Mouse (Mus musculus) forebrain, embryonic 13.5 days (tissue): ENCODE results near the gene Stx8. TPM values are rescaled to one million over a fixed set of nuclear protein-coding genes. Genes with fewer than 3 reads are reported as not detected.

ENCODE experiments used
- ATAC-seq: fragments of 200-750 bp; cut with Nextera tagmentation; 2 replicates; pipeline ENCODE4 v1.8.0; 2017
- H3K27ac ChIP-seq: fragments of 300-500 bp; sonication (generic); 2 replicates; pipeline ENCODE4 v1.5.1; 2015; ENCODE audit warnings: inconsistent platforms, mild to moderate bottlenecking, moderate library complexity
- H3K27me3 ChIP-seq: fragments of 300-500 bp; sonication (generic); 2 replicates; pipeline ENCODE4 v1.6.1; 2015; ENCODE audit warnings: mild to moderate bottlenecking, inconsistent platforms
- H3K36me3 ChIP-seq: fragments of 300-500 bp; sonication (generic); 2 replicates; pipeline ENCODE4 v1.6.1; 2015; ENCODE audit warnings: mild to moderate bottlenecking, inconsistent platforms; ENCODE audit not compliant: poor library complexity, severe bottlenecking
- H3K4me1 ChIP-seq: fragments of 300-500 bp; sonication (generic); 2 replicates; pipeline ENCODE4 v1.6.1; 2015; ENCODE audit warnings: inconsistent platforms
- H3K4me2 ChIP-seq: fragments of 300-500 bp; sonication (generic); 2 replicates; pipeline ENCODE4 v1.6.1; 2015; ENCODE audit warnings: inconsistent platforms, mild to moderate bottlenecking, moderate library complexity
- H3K4me3 ChIP-seq: fragments of 300-500 bp; sonication (generic); 2 replicates; pipeline ENCODE4 v1.5.1; 2015; ENCODE audit warnings: mild to moderate bottlenecking, inconsistent platforms
- H3K9ac ChIP-seq: fragments of 300-500 bp; sonication (generic); 2 replicates; pipeline ENCODE4 v1.6.1; 2015; ENCODE audit warnings: mild to moderate bottlenecking, inconsistent platforms
- H3K9me3 ChIP-seq: fragments of 300-500 bp; sonication (generic); replicated peaks from 2 replicates; pipeline ENCODE4 v1.6.1; 2016; ENCODE audit warnings: inconsistent platforms
- WGBS: fragments of 180-500 bp; shearing (Covaris S2); methylation state at CpG from one replicate; pipeline ENCODE4 v1.1.7; 2015; 5-methylcytosine and 5-hydroxymethylcytosine counted together
- polyA plus RNA-seq: library from polyadenylated mRNA; unstranded; fragments of >200 nt; fragmentation: Nextera tagmentation; extraction: Ambion mirVana; gene quantifications from 2 replicates; pipeline ENCODE4 v1.2.1, GENCODE M21; 2015

The Stx8 gene
- polyA plus RNA-seq, 1 experiment from 2014 or later: 66.0 TPM

GRCm38 (mm10) chr11:68046916-68047315 lies 80.9 kb downstream of the Stx8 start:
- 65% methylated on average over 3 of the region's 3 CpGs for WGBS
- H3K27ac ChIP-seq: no peak overlapping the region

GRCm38 (mm10) chr11:68049261-68050165 lies 83.5 kb downstream of the Stx8 start:
- Histone ChIP-seq H3K27me3 (no peaks in the 10 kb centered on the region), H3K4me2 (no peak overlapping the region), H3K9me3 (no peaks in the 10 kb centered on the region), H3K27ac (no peak overlapping the region), H3K36me3 (no peaks in the 10 kb centered on the region), H3K4me3 (no peak overlapping the region), H3K4me1 (peaks cover 9% of the 10 kb centered on the region; the same call in 1 of the 2 replicates), H3K9ac (no peak overlapping the region)
- no peak for ATAC-seq
- 78% methylated on average over 17 of the region's 17 CpGs for WGBS

More at GRCm38 (mm10) chr11:68046916-68047315, 80.9 kb downstream of the Stx8 start:
- Histone ChIP-seq H3K27me3 (no peaks in the 10 kb centered on the region), H3K9me3 (no peaks in the 10 kb centered on the region), H3K36me3 (no peaks in the 10 kb centered on the region), H3K9ac (no peak overlapping the region), H3K4me1 (peaks cover 19% of the 10 kb centered on the region), H3K4me2 (no peak overlapping the region), H3K4me3 (no peak overlapping the region)
- ATAC-seq: no peak

GRCm38 (mm10) chr11:68050725-68051124 lies 84.7 kb downstream of the Stx8 start:
- ATAC-seq: no peak
- Histone ChIP-seq H3K9me3 (no peaks in the 10 kb centered on the region), H3K9ac (no peak overlapping the region)

GRCm38 (mm10) chr11:68051305-68051704 lies 85.3 kb downstream of the Stx8 start:
- Histone ChIP-seq H3K4me2 (no peak overlapping the region), H3K9ac (no peak overlapping the region), H3K27ac (no peak overlapping the region), H3K27me3 (no peaks in the 10 kb centered on the region), H3K9me3 (no peaks in the 10 kb centered on the region), H3K4me3 (no peak overlapping the region), H3K4me1 (peaks cover 9% of the 10 kb centered on the region; the same call in 1 of the 2 replicates), H3K36me3 (no peaks in the 10 kb centered on the region)
- WGBS: 95% methylated on average over 4 of the region's 4 CpGs
- ATAC-seq: no peak

More at GRCm38 (mm10) chr11:68050725-68051124, 84.7 kb downstream of the Stx8 start:
- Histone ChIP-seq H3K4me3 (no peak overlapping the region), H3K4me2 (no peak overlapping the region), H3K36me3 (no peaks in the 10 kb centered on the region), H3K27me3 (no peaks in the 10 kb centered on the region), H3K4me1 (peaks cover 9% of the 10 kb centered on the region; the same call in 1 of the 2 replicates), H3K27ac (no peak overlapping the region)
- WGBS: 38% methylated on average over 12 of the region's 12 CpGs

- WGBS: 83% methylated on average over 5 of the region's 5 CpGs
Measured at GRCm38 (mm10) chr11:68058466-68059201, 92.6 kb downstream of the Stx8 start.

DNA sequence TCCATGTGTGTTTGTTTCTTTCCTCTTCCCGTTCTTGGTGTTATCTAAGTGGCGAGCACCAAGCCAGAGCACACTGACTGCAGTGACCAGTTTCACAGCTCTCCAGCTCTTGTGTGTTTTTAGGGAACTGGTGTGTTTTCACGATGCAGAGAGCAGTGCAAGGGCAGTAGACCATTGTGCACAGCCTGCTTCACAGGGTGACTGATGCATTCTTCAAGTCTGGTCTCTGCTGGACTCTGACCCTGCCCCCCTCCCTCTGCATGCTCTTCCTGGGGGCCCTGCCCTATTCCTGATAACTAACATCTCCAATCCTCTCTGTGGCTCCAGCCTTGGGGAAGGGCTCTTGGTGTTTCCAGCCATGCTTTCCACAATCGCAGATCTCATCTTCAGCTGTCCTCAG lies 94.7 kb downstream of the Stx8 start:
- no peak for ATAC-seq
- H3K4me1 ChIP-seq: no peaks in the 10 kb centered on the region
- 71% methylated on average over 4 of the region's 4 CpGs for WGBS
- no peaks in the 10 kb centered on the region for H3K36me3 ChIP-seq
- H3K27me3 ChIP-seq: no peaks in the 10 kb centered on the region
- no peak overlapping the region for H3K4me2 ChIP-seq
- no peak overlapping the region for H3K27ac ChIP-seq
- H3K9me3 ChIP-seq: no peaks in the 10 kb centered on the region
- no peak overlapping the region for H3K9ac ChIP-seq
- no peak overlapping the region for H3K4me3 ChIP-seq

More at GRCm38 (mm10) chr11:68058466-68059201, 92.6 kb downstream of the Stx8 start:
- H3K4me2 ChIP-seq: no peak overlapping the region
- H3K27ac ChIP-seq: no peak overlapping the region
- H3K9ac ChIP-seq: no peak overlapping the region
- H3K4me1 ChIP-seq: no peaks in the 10 kb centered on the region
- H3K4me3 ChIP-seq: no peak overlapping the region
- ATAC-seq: no peak
- no peaks in the 10 kb centered on the region for H3K36me3 ChIP-seq
- H3K9me3 ChIP-seq: no peaks in the 10 kb centered on the region
- no peaks in the 10 kb centered on the region for H3K27me3 ChIP-seq

DNA sequence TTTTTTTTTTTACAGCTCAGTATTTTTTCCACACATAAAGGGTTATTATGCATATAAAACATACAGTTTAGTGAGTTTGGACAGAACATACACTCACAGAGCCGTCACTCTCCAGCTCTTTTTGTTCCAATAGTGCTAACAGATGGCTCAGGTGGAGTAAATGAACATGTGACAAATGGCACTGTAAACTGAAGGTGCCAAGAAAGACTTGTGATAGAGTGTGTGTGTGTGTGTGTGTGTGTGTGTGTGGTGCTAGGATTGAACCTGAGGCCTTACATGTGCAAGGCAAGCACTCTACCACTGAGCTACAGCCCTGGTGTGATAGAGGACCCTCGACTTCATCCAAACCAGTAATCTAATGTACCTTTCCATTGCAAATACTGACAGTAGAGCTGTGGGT lies 96.1 kb downstream of the Stx8 start:
- no peaks in the 10 kb centered on the region for H3K36me3 ChIP-seq
- H3K27ac ChIP-seq: no peak overlapping the region
- no peak overlapping the region for H3K4me2 ChIP-seq
- no peak overlapping the region for H3K4me3 ChIP-seq
- H3K4me1 ChIP-seq: no peaks in the 10 kb centered on the region
- H3K9me3 ChIP-seq: no peaks in the 10 kb centered on the region
- 88% methylated on average over 2 of the region's 2 CpGs for WGBS
- H3K9ac ChIP-seq: no peak overlapping the region
- no peak for ATAC-seq
- no peaks in the 10 kb centered on the region for H3K27me3 ChIP-seq

DNA sequence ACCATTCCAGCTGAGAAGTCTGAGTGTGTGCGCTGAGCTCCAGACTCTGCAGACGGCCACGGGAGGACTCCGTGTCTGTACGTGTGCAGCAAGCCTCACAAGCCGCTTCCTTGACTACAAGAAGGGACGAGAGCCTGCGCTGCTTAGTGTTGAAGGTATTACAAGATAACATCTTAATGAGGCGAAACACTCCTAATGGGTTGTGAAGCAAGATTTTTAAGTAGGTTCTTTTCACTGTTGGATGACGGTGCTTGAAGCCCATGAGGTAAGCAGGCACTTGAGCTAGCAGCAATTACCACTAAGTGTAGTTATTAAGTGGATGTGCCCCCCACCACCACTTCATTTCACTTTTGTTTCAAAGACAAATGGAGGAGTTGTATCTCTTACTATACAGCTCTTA lies 101.8 kb downstream of the Stx8 start:
- peaks cover 8% of the 10 kb centered on the region; the same call in 1 of the 2 replicates for H3K4me1 ChIP-seq
- no peaks in the 10 kb centered on the region for H3K36me3 ChIP-seq
- ATAC-seq: no peak
- H3K4me3 ChIP-seq: no peak overlapping the region
- no peak overlapping the region for H3K27ac ChIP-seq
- 78% methylated on average over 10 of the region's 10 CpGs for WGBS
- no peaks in the 10 kb centered on the region for H3K9me3 ChIP-seq
- H3K9ac ChIP-seq: no peak overlapping the region
- H3K4me2 ChIP-seq: no peak overlapping the region
- no peaks in the 10 kb centered on the region for H3K27me3 ChIP-seq

GRCm38 (mm10) chr11:68070086-68070485 lies 104.1 kb downstream of the Stx8 start:
- no peak for ATAC-seq
- no peak overlapping the region for H3K9ac ChIP-seq
- WGBS: 68% methylated on average over 3 of the region's 3 CpGs
- no peak overlapping the region for H3K4me3 ChIP-seq
- peaks cover 8% of the 10 kb centered on the region; the same call in 1 of the 2 replicates for H3K4me1 ChIP-seq
- no peaks in the 10 kb centered on the region for H3K36me3 ChIP-seq
- H3K27ac ChIP-seq: no peak overlapping the region
- no peaks in the 10 kb centered on the region for H3K27me3 ChIP-seq
- no peak overlapping the region for H3K4me2 ChIP-seq
- no peaks in the 10 kb centered on the region for H3K9me3 ChIP-seq

- H3K27ac ChIP-seq: no peak overlapping the region
- H3K4me1 ChIP-seq: peaks cover 8% of the 10 kb centered on the region; the same call in 1 of the 2 replicates
- no peak for ATAC-seq
- H3K9ac ChIP-seq: no peak overlapping the region
- H3K4me2 ChIP-seq: no peak overlapping the region
- H3K36me3 ChIP-seq: no peaks in the 10 kb centered on the region
- 37% methylated on average over 5 of the region's 5 CpGs for WGBS
- H3K4me3 ChIP-seq: no peak overlapping the region
- H3K9me3 ChIP-seq: no peaks in the 10 kb centered on the region
- no peaks in the 10 kb centered on the region for H3K27me3 ChIP-seq
Measured at GRCm38 (mm10) chr11:68071836-68072235, 105.8 kb downstream of the Stx8 start.

DNA sequence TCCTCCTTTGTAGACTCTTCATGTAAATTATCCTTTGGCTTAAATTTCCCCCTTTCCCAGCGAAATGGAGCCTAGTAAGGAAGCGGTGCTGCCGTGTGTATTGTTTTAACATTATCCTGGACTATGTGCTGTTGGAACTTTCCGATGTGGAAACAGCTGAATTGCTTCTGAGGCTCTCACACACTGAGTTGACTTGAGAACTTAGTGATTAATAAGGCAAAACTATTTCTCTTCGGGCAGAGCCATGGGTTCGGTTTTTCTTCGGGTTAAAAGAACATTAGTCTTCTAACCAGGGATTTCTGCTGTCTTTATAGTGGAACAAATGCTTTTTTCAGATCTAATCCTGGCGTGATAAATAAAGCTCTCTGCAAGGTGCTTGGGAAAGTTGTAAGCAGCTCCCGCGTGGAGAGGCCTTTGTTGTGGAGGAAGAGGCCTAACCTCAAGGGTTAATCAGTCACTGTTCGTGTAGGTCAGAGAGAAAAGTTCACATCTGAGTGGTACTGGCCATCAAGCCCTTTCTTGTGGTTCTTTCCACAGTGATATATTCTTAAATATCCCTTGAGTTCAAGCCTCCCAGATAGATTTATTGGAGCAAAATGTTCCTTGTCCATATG lies 106.7 kb downstream of the Stx8 start:
- H3K36me3 ChIP-seq: no peaks in the 10 kb centered on the region
- H3K27ac ChIP-seq: no peak overlapping the region
- ATAC-seq: no peak
- H3K4me3 ChIP-seq: no peak overlapping the region
- H3K9ac ChIP-seq: no peak overlapping the region
- H3K27me3 ChIP-seq: no peaks in the 10 kb centered on the region
- 33% methylated on average over 11 of the region's 11 CpGs for WGBS
- H3K9me3 ChIP-seq: no peaks in the 10 kb centered on the region
- H3K4me2 ChIP-seq: no peak overlapping the region
- H3K4me1 ChIP-seq: peaks cover 8% of the 10 kb centered on the region; the same call in 1 of the 2 replicates

GRCm38 (mm10) chr11:68074686-68075085 lies 108.7 kb downstream of the Stx8 start:
- no peak for ATAC-seq
- WGBS: 58% methylated on average over 5 of the region's 5 CpGs
- peaks cover 8% of the 10 kb centered on the region; the same call in 1 of the 2 replicates for H3K4me1 ChIP-seq
- no peaks in the 10 kb centered on the region for H3K27me3 ChIP-seq
- no peak overlapping the region for H3K4me2 ChIP-seq
- no peak overlapping the region for H3K9ac ChIP-seq
- H3K4me3 ChIP-seq: no peak overlapping the region
- no peak overlapping the region for H3K27ac ChIP-seq
- no peaks in the 10 kb centered on the region for H3K9me3 ChIP-seq
- H3K36me3 ChIP-seq: no peaks in the 10 kb centered on the region
